Mouse (Mus musculus) hindbrain, embryonic 12.5 days (tissue): ENCODE data around the gene Gm20498. TPM values are rescaled to one million over a fixed set of nuclear protein-coding genes. Genes with fewer than 3 reads are reported as not detected.

ENCODE experiments used
- ATAC-seq: fragments of 200-750 bp; cut with Nextera tagmentation; 2 replicates; pipeline ENCODE4 v1.8.0; 2017; ENCODE audit warnings: moderate TSS enrichment; ENCODE audit not compliant: low FRiP score
- H3K27ac ChIP-seq: fragments of 300-500 bp; sonication (generic); 2 replicates; pipeline ENCODE4 v1.5.1; 2016; ENCODE audit warnings: mild to moderate bottlenecking
- H3K27me3 ChIP-seq: fragments of 300-500 bp; sonication (generic); 2 replicates; pipeline ENCODE4 v1.6.1; 2016; ENCODE audit warnings: mild to moderate bottlenecking
- H3K36me3 ChIP-seq: fragments of 300-500 bp; sonication (generic); 2 replicates; pipeline ENCODE4 v1.6.1; 2016; ENCODE audit warnings: mild to moderate bottlenecking
- H3K4me1 ChIP-seq: fragments of 300-500 bp; sonication (generic); 2 replicates; pipeline ENCODE4 v1.6.1; 2016
- H3K4me2 ChIP-seq: fragments of 300-500 bp; sonication (generic); replicated peaks from 2 replicates; pipeline ENCODE4 v1.6.1; 2016; ENCODE audit warnings: mild to moderate bottlenecking
- H3K4me3 ChIP-seq: fragments of 300-500 bp; sonication (generic); 2 replicates; pipeline ENCODE4 v1.5.1; 2016; ENCODE audit warnings: mild to moderate bottlenecking
- H3K9ac ChIP-seq: fragments of 300-500 bp; sonication (generic); 2 replicates; pipeline ENCODE4 v1.6.1; 2016; ENCODE audit warnings: mild to moderate bottlenecking, moderate library complexity
- H3K9me3 ChIP-seq: fragments of 300-500 bp; sonication (generic); replicated peaks from 2 replicates; pipeline ENCODE4 v1.6.1; 2016; ENCODE audit warnings: mild to moderate bottlenecking
- WGBS: fragments of 180-500 bp; shearing (Covaris S2); methylation state at CpG from one replicate; pipeline ENCODE4 v1.1.7; 2016; 5-methylcytosine and 5-hydroxymethylcytosine counted together
- polyA plus RNA-seq: library from polyadenylated mRNA; unstranded; fragments of >200 nt; fragmentation: Nextera tagmentation; extraction: Ambion mirVana; gene quantifications from 2 replicates; pipeline ENCODE4 v1.2.1, GENCODE M21; 2016

Gene Gm20498
- polyA plus RNA-seq, 1 experiment from 2014 or later = 27.5 TPM

- Histone ChIP-seq H3K4me2 (peak overlapping the region; percentile 96), H3K9me3 (no peaks in the 10 kb centered on the region), H3K4me1 (peaks cover 10% of the 10 kb centered on the region), H3K4me3 (peak overlapping the region; percentile 63), H3K36me3 (no peaks in the 10 kb centered on the region), H3K27ac (peak overlapping the region; percentile 82), H3K27me3 (peaks cover 21% of the 10 kb centered on the region), H3K9ac (peak overlapping the region; percentile 84)
- ATAC-seq = peak; percentile 75
- WGBS = 1% methylated on average over 45 of the region's 54 CpGs
These were observed 200.5 kb downstream of the Gm20498 start for GRCm38 (mm10) chr12:81331937-81332874.

DNA sequence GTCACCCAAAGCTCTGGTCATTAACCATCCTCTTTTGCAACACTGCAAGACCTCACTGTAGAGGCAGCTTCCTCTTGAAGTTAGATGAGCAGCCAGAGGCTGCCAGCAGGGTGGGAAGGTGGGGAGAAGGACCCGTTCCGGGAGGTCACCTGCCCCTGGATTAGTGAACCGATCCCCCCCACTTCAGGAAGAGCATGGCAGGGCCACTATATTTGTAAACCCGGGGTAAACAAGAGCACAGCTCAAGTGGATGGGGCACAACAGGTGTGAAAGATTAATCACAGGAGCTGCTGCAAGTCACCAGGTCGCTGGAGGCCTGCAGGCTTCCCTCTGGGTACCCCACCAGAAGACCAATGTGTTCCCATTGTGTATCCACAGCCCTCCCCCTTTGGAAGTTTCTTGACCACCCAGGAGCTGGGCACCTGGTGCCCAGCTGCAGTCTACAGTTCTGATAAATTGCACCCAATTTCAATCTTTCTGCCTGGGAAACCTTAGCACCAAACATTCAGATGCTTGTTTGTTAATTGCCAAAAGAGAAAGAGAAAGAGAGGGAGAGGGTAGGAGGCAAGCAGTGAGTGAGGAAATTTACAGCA lies 201.6 kb downstream of the Gm20498 start:
- Histone ChIP-seq H3K27ac (no peak overlapping the region), H3K4me3 (peak overlapping the region; percentile 63; the same call in 1 of the 2 replicates), H3K4me1 (peaks cover 10% of the 10 kb centered on the region), H3K4me2 (peak overlapping the region; percentile 96; the same call in 1 of the 2 replicates), H3K9ac (no peak overlapping the region; the same call in none of the 2 replicates), H3K9me3 (no peaks in the 10 kb centered on the region), H3K36me3 (no peaks in the 10 kb centered on the region), H3K27me3 (peaks cover 21% of the 10 kb centered on the region)
- ATAC-seq = no peak
- 45% methylated on average over 5 of the region's 5 CpGs for WGBS

DNA sequence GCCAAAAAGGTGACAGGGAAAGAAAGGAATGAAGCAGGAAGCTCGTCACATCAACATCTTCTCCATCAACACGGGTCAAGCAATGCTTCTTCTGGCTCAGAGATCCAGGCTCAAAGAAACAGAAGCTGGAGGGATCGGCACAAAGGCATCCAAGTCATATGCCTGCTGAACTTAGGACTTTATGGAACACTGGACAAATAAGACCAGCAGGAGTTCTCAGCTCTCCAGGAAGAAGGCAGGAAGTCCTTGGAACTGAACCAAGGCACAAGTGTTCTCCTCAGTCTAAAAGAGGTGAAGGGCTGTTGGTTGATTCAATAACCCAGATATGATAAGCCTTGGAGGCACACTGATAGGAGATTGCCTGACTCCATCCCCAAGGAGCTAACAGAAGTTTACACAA lies 207.7 kb downstream of the Gm20498 start:
- Histone ChIP-seq H3K4me2 (no peak overlapping the region), H3K9ac (no peak overlapping the region), H3K27ac (no peak overlapping the region), H3K27me3 (peaks cover 3% of the 10 kb centered on the region; the same call in 1 of the 2 replicates), H3K9me3 (no peaks in the 10 kb centered on the region), H3K4me3 (no peak overlapping the region), H3K36me3 (no peaks in the 10 kb centered on the region), H3K4me1 (peaks cover 6% of the 10 kb centered on the region)
- no peak for ATAC-seq
- 84% methylated on average over 3 of the region's 3 CpGs for WGBS

DNA sequence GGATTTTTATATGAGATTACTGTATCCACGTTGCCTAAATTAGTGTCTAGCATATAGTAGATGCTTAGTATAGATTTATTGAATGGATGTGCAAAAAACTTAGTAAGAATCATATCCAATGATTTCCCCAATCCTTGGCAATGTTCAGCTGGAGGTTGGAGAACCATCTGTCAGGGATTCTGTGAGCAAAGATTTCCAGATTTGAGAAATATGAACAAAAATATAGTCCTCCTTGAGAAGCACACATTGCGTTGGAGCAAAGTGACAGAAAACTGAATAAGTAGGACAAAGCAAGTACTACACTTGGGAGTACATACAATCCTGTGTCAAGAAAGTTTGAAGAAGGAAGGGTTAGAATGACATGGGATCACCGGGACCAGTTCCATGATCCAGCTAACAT lies 208.6 kb downstream of the Gm20498 start:
- H3K9me3 ChIP-seq = no peaks in the 10 kb centered on the region
- no peak for ATAC-seq
- peaks cover 6% of the 10 kb centered on the region for H3K4me1 ChIP-seq
- H3K4me2 ChIP-seq = no peak overlapping the region
- WGBS = 92% methylated on average over 3 of the region's 3 CpGs
- no peak overlapping the region for H3K27ac ChIP-seq
- no peaks in the 10 kb centered on the region for H3K36me3 ChIP-seq
- H3K9ac ChIP-seq = no peak overlapping the region
- no peak overlapping the region for H3K4me3 ChIP-seq
- H3K27me3 ChIP-seq = no peaks in the 10 kb centered on the region

GRCm38 (mm10) chr12:81321021-81321420 lies 211.7 kb downstream of the Gm20498 start:
- Histone ChIP-seq H3K9ac (no peak overlapping the region), H3K4me1 (peaks cover 9% of the 10 kb centered on the region), H3K4me2 (no peak overlapping the region), H3K27ac (0 out of 2 replicates have a peak overlapping the region, but pooled peaks have one; percentile 24), H3K9me3 (no peaks in the 10 kb centered on the region), H3K36me3 (no peaks in the 10 kb centered on the region), H3K4me3 (no peak overlapping the region), H3K27me3 (no peaks in the 10 kb centered on the region)
- 63% methylated on average over 1 of the region's 1 CpGs for WGBS
- ATAC-seq = no peak

DNA sequence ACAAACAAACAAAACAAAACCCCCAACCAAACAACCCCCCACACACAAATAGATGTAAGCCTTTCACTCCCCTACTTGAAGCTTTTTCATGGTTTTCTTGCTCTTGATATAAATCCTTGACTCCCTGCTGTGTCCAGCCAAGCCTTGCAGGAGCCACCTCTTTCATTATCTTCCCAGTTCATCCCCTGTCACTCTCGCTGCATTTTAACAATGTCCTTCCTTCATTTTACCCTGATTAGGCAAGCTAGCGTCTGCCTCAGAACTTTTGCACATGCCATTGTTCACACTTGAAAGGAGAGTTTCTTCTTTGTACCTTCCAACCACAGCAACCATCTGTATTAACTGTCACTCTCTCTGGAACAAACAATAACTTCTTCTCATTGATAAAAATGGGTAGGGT lies 214.9 kb downstream of the Gm20498 start:
- H3K9me3 ChIP-seq = no peaks in the 10 kb centered on the region
- no peaks in the 10 kb centered on the region for H3K27me3 ChIP-seq
- WGBS = 5% methylated on average over 2 of the region's 2 CpGs
- H3K36me3 ChIP-seq = no peaks in the 10 kb centered on the region
- ATAC-seq = no peak
- H3K4me3 ChIP-seq = no peak overlapping the region
- no peak overlapping the region for H3K4me2 ChIP-seq
- peaks cover 9% of the 10 kb centered on the region for H3K4me1 ChIP-seq
- H3K9ac ChIP-seq = no peak overlapping the region
- H3K27ac ChIP-seq = no peak overlapping the region

- H3K9me3 ChIP-seq = no peaks in the 10 kb centered on the region
- H3K4me3 ChIP-seq = no peak overlapping the region
- 94% methylated on average over 5 of the region's 5 CpGs for WGBS
- peaks cover 7% of the 10 kb centered on the region for H3K4me1 ChIP-seq
- no peak overlapping the region for H3K9ac ChIP-seq
- no peaks in the 10 kb centered on the region for H3K36me3 ChIP-seq
- no peaks in the 10 kb centered on the region for H3K27me3 ChIP-seq
- H3K4me2 ChIP-seq = no peak overlapping the region
- ATAC-seq = no peak
- no peak overlapping the region for H3K27ac ChIP-seq
These were observed 216.8 kb downstream of the Gm20498 start for GRCm38 (mm10) chr12:81315953-81316352.

Other genes starting within 250 kb of the Gm20498 start
- gene Slc8a3, start 199.7 kb downstream of the Gm20498 start, polyA plus RNA-seq = 3.4 and 3.5 TPM in 2 replicates
- 0.26 and 0.35 TPM in 2 replicates for gene Gm4787, start 153.4 kb downstream of the Gm20498 start, polyA plus RNA-seq
- gene Adam4, start 111.0 kb downstream of the Gm20498 start, polyA plus RNA-seq = 0.48 and 0.97 TPM in 2 replicates
- 127 and 138 TPM in 2 replicates for gene Cox16, start 47.8 kb downstream of the Gm20498 start, polyA plus RNA-seq
- 34.0 and 39.4 TPM in 2 replicates for gene Synj2bp, start within 50 bp of the Gm20498 start, polyA plus RNA-seq
- 0.67 and 0.70 TPM in 2 replicates for gene Adam21, start 35.6 kb upstream of the Gm20498 start, polyA plus RNA-seq
- 62.1 and 65.5 TPM in 2 replicates for gene Med6, start 62.1 kb upstream of the Gm20498 start, polyA plus RNA-seq
- 5.5 and 6.3 TPM in 2 replicates for gene Ttc9, start 98.3 kb upstream of the Gm20498 start, polyA plus RNA-seq
- 8.3 and 9.1 TPM in 2 replicates for gene Map3k9, start 248.3 kb upstream of the Gm20498 start, polyA plus RNA-seq